Comparison of ENCODE assay signal across 10 mouse cellular contexts in the genomic region with DNA sequence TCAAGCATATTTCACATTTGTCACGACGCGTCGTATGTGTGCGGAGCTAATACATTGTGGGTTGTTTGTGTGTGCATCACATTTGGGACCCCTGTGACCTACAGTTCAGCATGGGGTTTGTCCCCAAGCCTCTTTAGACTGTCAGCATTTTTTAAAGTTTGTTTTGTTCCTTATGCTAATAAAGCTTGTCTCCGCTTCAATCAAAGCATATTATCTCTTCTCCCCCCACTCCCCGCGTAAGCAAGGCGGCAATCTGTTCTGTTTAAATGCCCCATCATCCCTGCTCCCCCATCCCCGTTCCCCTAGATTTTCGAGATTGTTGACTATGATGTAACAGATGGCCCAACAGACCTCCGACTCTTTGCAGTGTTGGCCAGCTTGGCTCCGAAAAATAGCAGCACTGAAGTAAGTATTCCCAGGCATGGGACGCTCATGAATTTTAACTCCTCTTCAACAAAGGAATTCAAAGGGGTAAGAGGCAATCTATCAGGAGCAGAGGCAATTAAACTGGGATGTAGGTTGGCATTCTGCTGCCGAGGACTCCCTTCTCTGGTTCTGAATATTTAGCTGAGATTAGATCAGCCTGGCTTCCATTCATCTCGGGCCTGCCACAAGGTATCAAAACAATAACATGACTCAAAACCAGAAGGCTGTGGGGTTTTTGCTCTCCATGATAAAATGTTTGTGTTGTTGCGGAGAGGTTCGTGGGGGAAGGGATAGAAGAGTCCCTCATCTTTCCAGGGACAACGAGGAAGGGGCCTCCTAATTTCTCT.
A peak's percentile ranks its signal among the peaks of the same experiment; 100 is the strongest.
DNase-seq lines count a peak whose midpoint lies in the region; ATAC-seq and TF ChIP-seq lines count a peak whose summit lies in the region.
"Had no signal": no experiment of that assay in that cellular context is flagged by ENCODE, and none has a peak within 500 bp of the region (broad histone marks: within the 10 kb centered on the region; RNA-seq: fewer than 3 reads in every experiment).

No protein-coding gene starts in this region.

- peak overlapping the region; percentile 47 for H3K4me2 ChIP-seq in hindbrain, embryonic 12.5 days (replicated peaks)

- peak; percentile 88 for ATAC-seq in hindbrain, embryonic 12.5 days (ENCODE audit: low FRiP score)

- H3K4me3 ChIP-seq in left cerebral cortex, adult 2 months: peak overlapping the region; percentile 4; the same call in 1 of the 2 replicates
- peak overlapping the region; percentile 10; the same call in 1 of the 2 replicates for H3K4me3 ChIP-seq in hindbrain, embryonic 12.5 days
- no peak overlapping the region for H3K4me3 ChIP-seq in heart, embryonic 10.5 days
- H3K4me3 ChIP-seq: limb, embryonic 10.5 days had no signal

- no peaks in the 10 kb centered on the region for H3K27me3 ChIP-seq in hindbrain, embryonic 12.5 days
- no peaks in the 10 kb centered on the region for H3K27me3 ChIP-seq in heart, embryonic 10.5 days (ENCODE audit: insufficient read depth, poor library complexity, severe bottlenecking)

- intact Hi-C loops in left cerebral cortex, adult 2 months (cut with DNase I): no loop called here

- H3K9ac ChIP-seq in hindbrain, embryonic 12.5 days: no peak overlapping the region

- no peak for TF ChIP-seq CTCF in left cerebral cortex, adult 2 months (IDR thresholded peaks at IDR 0.05)

- no peak overlapping the region for H3K27ac ChIP-seq in left cerebral cortex, adult 2 months
- H3K27ac ChIP-seq in hindbrain, embryonic 12.5 days: peak overlapping the region; percentile 56
- no peak overlapping the region for H3K27ac ChIP-seq in heart, embryonic 10.5 days
- H3K27ac ChIP-seq: limb, embryonic 10.5 days had no signal

- H3K36me3 ChIP-seq in hindbrain, embryonic 12.5 days: no peaks in the 10 kb centered on the region
- no peaks in the 10 kb centered on the region for H3K36me3 ChIP-seq in heart, embryonic 10.5 days
- H3K36me3 ChIP-seq: limb, embryonic 10.5 days had no signal

- peaks cover 9% of the 10 kb centered on the region for H3K9me3 ChIP-seq in hindbrain, embryonic 12.5 days (replicated peaks)
- H3K9me3 ChIP-seq in heart, embryonic 10.5 days: no peaks in the 10 kb centered on the region
- H3K9me3 ChIP-seq: limb, embryonic 10.5 days had no signal

- no peak for DNase-seq in left cerebral cortex, adult 2 months (ENCODE audit: extremely low spot score in 1 of 2, low spot score in 2 of 2)
- DNase-seq in left cerebral cortex, adult 9 months (ENCODE audit: low spot score in 2 of 2): no peak
- peak; percentile 63 for DNase-seq in mesoderm, embryonic 11.5 days (ENCODE audit: low read depth, low spot score)
- DNase-seq in retina, postnatal 1 day: peak; percentile 44
- no peak for DNase-seq in kidney, postnatal 14 days
- DNase-seq in heart, embryonic 10.5 days (ENCODE audit: low spot score): no peak
- DNase-seq in gastrocnemius, postnatal 10 days: no peak
- DNase-seq: adrenal gland, postnatal 36 days had no signal

- WGBS in hindbrain, embryonic 12.5 days: 29% methylated on average over 19 of the region's 19 CpGs
- 60% methylated on average over 19 of the region's 19 CpGs for WGBS in heart, embryonic 10.5 days

- peaks cover 19% of the 10 kb centered on the region for H3K4me1 ChIP-seq in hindbrain, embryonic 12.5 days
- H3K4me1 ChIP-seq in heart, embryonic 10.5 days: no peaks in the 10 kb centered on the region
- H3K4me1 ChIP-seq: limb, embryonic 10.5 days had no signal

Comparison
In these comparisons a context has a peak if more than half of its experiments do, and no peak if none do; other contexts are left out.
1. DNase-seq: peak in mesoderm, embryonic 11.5 days (single experiment) and retina, postnatal 1 day (single experiment); none in left cerebral cortex, adult 2 months (0 of 2), left cerebral cortex, adult 9 months (0 of 2), kidney, postnatal 14 days (single experiment), heart, embryonic 10.5 days (single experiment) and gastrocnemius, postnatal 10 days (single experiment).